Mouse (Mus musculus): ENCODE measurements around the gene Rnls. TPM values are rescaled to one million over a fixed set of nuclear protein-coding genes. Genes with fewer than 3 reads are reported as not detected.

The Rnls gene
- polyA plus RNA-seq, 1 experiment from 2014 or later: 5.9 TPM

DNA sequence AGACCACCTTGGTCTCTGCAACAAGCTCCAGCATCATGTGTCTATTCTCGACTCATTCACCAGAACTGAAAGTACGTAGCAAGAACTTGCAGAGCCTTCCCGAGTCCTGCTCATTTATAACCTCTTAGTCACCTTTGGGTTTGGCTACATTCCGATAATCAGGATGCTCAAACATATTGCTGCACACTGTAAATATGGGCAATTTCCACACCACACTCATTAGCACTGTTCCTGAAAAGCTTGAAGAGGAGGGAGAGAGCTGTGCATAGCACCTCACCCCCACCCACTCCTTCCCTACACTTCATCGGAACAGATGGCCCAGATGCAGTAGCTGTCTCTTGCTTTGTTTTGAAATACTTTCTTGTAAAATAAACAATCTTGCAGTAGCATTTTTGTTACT, 139.9 kb downstream of the Rnls start:
- H3K27ac ChIP-seq: no peak overlapping the region
- no peak for ATAC-seq
- 64% methylated on average over 5 of the region's 5 CpGs for WGBS
- H3K27me3 ChIP-seq (replicated peaks): no peaks in the 10 kb centered on the region
- H3K4me2 ChIP-seq (replicated peaks): no peak overlapping the region
- no peaks in the 10 kb centered on the region for H3K9me3 ChIP-seq
- no peak overlapping the region for H3K4me3 ChIP-seq (replicated peaks)
- no peaks in the 10 kb centered on the region for H3K36me3 ChIP-seq
- no peaks in the 10 kb centered on the region for H3K4me1 ChIP-seq (replicated peaks)
- H3K9ac ChIP-seq: no peak overlapping the region

GRCm38 (mm10) chr19:33244196-33244595, 147.9 kb downstream of the Rnls start:
- WGBS: 86% methylated on average over 2 of the region's 2 CpGs

DNA sequence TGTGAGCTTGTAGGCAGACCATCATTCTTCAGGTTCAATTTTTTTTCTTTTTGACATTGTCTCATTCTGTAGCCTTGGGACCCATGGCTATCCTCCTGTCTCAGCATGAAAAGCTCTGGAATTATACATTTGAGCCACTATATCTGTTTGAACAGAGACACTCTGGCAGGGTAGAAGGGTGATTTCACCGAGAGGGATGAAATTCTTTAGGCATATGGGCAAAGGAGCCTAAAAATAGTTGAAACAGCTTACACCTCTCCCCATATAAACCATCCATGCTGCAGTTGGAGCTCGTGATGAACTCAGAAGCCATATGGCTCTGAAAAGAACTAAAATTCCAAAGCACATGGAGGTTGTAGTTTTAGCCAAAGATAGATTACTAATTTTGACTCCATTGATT, 151.7 kb downstream of the Rnls start:
- Histone ChIP-seq H3K27ac (no peak overlapping the region), H3K9me3 (no peaks in the 10 kb centered on the region), H3K36me3 (no peaks in the 10 kb centered on the region), H3K4me2 (replicated peaks) (no peak overlapping the region), H3K4me1 (replicated peaks) (no peaks in the 10 kb centered on the region), H3K27me3 (replicated peaks) (no peaks in the 10 kb centered on the region), H3K9ac (no peak overlapping the region), H3K4me3 (replicated peaks) (no peak overlapping the region)
- 80% methylated on average over 2 of the region's 2 CpGs for WGBS
- no peak for ATAC-seq

More at GRCm38 (mm10) chr19:33244196-33244595, 147.9 kb downstream of the Rnls start:
- Histone ChIP-seq H3K36me3 (no peaks in the 10 kb centered on the region), H3K4me2 (replicated peaks) (no peak overlapping the region), H3K27ac (no peak overlapping the region), H3K9me3 (no peaks in the 10 kb centered on the region), H3K9ac (no peak overlapping the region), H3K4me3 (replicated peaks) (no peak overlapping the region), H3K4me1 (replicated peaks) (no peaks in the 10 kb centered on the region), H3K27me3 (replicated peaks) (no peaks in the 10 kb centered on the region)
- no peak for ATAC-seq

DNA sequence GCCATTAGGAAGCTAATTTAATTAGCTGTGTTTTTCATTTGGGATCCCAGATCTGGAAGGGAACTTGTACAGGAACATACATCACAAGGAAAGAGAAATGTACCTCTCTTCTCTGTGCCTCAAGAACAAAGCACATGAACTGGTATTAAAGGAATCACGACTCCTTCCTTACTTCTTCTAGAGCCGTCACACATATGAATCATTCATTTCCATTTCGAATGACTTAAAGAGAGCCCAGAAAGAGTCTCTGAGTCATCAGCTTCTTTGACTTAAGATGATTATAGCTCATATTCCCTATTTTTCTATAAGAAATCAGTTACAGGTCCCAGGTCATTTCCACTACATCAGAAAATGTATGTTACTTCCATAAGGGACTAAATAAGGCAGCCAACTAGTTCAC, 159.2 kb downstream of the Rnls start:
- Histone ChIP-seq H3K4me1 (replicated peaks) (no peaks in the 10 kb centered on the region), H3K4me2 (replicated peaks) (no peak overlapping the region), H3K36me3 (no peaks in the 10 kb centered on the region), H3K27ac (no peak overlapping the region), H3K9ac (no peak overlapping the region), H3K27me3 (replicated peaks) (no peaks in the 10 kb centered on the region), H3K4me3 (replicated peaks) (no peak overlapping the region), H3K9me3 (no peaks in the 10 kb centered on the region)
- ATAC-seq: no peak
- 81% methylated on average over 3 of the region's 3 CpGs for WGBS

DNA sequence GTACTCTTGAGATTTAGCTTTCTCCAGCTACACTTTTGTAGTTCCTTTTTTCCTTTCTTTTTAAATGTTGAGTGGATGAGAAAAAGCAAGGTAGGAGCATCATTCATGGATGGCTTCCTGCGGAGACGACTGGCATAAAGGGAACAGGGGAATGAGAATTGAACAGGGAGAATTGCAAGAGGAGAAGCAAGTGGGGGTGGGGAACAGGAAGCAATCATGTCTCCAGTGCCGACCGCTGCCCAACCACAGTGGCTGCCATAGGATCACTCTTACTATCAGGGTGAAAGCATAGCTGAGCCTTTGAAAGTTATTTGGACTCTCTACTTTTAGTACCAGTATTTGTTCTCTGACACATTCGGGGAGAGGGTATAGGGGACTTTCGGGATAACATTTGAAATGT, 160.8 kb downstream of the Rnls start:
- 64% methylated on average over 6 of the region's 6 CpGs for WGBS
- Histone ChIP-seq H3K27me3 (replicated peaks) (no peaks in the 10 kb centered on the region), H3K36me3 (no peaks in the 10 kb centered on the region), H3K27ac (no peak overlapping the region), H3K9ac (no peak overlapping the region), H3K4me3 (replicated peaks) (no peak overlapping the region), H3K4me1 (replicated peaks) (no peaks in the 10 kb centered on the region), H3K9me3 (no peaks in the 10 kb centered on the region), H3K4me2 (replicated peaks) (no peak overlapping the region)
- ATAC-seq: no peak

DNA sequence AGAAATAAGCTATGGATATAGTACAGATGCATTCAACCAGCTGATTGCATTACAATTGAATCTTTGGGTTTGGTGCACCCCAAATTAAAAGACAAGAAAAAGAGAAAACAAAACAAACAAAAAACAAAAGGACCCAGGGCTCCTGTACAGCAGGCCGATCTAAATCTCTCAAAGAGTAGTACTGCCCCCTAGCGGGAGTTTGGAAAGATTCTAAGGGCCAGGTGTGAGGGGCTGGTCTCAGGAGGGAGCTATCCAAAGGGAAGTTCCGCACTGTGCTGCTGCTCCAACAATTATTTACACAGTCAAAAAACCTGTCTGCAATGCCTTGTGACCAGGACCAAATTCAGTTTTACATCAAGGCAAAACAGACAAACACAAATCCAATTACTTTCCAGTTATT, 165.1 kb downstream of the Rnls start:
- ATAC-seq: peak; percentile 87
- Histone ChIP-seq H3K4me2 (replicated peaks) (no peak overlapping the region), H3K27ac (no peak overlapping the region), H3K4me3 (replicated peaks) (no peak overlapping the region), H3K27me3 (replicated peaks) (no peaks in the 10 kb centered on the region), H3K9me3 (no peaks in the 10 kb centered on the region), H3K4me1 (replicated peaks) (peaks cover 22% of the 10 kb centered on the region), H3K36me3 (no peaks in the 10 kb centered on the region), H3K9ac (no peak overlapping the region)
- 0% methylated on average over 3 of the region's 3 CpGs for WGBS

DNA sequence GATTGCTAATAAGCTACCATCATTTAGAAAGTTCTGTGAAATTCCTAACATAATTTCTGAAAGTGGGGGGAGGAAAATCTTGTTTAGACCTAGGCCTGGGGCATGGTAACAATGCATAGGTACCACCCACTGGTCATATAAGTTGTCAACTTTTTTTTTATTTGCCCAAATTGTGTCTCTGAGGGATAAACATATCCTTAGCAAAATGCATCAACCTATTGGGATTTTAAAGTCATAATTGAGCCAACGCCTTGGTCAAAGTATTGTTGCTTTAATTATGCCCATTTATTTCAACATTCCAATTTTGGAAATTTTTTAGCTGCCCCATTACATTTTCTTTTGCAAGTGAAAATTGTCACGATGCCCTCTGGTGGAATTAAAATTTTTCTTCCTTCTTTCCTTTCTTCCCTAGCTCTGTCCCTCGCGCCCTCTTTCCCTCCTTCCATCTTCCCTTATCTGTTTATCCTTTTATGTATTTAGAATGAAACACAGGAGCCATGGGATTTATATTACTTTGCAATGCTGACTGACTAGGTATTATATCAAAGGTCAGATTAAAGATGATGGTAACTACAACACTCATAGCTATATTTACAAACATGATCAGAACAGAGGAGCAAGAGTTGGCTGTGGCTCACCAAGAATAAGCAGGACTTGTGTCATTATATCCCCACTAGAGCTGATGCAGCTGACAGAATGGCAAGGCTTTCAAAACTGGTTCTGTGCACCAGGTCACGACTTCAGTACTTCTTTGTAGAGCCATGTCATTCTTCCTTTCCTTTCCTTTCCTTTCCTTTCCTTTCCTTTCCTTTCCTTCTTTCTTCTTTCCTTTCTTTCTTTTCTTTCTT, 166.0 kb downstream of the Rnls start:
- no peak overlapping the region for H3K4me3 ChIP-seq (replicated peaks)
- no peaks in the 10 kb centered on the region for H3K27me3 ChIP-seq (replicated peaks)
- peaks cover 22% of the 10 kb centered on the region for H3K4me1 ChIP-seq (replicated peaks)
- H3K27ac ChIP-seq: no peak overlapping the region
- H3K9me3 ChIP-seq: no peaks in the 10 kb centered on the region
- WGBS: 66% methylated on average over 5 of the region's 5 CpGs
- H3K4me2 ChIP-seq (replicated peaks): no peak overlapping the region
- no peak overlapping the region for H3K9ac ChIP-seq
- ATAC-seq: no peak
- H3K36me3 ChIP-seq: no peaks in the 10 kb centered on the region

GRCm38 (mm10) chr19:33225002-33225376, 167.1 kb downstream of the Rnls start:
- no peaks in the 10 kb centered on the region for H3K9me3 ChIP-seq
- no peak overlapping the region for H3K27ac ChIP-seq
- H3K36me3 ChIP-seq: no peaks in the 10 kb centered on the region
- H3K4me1 ChIP-seq (replicated peaks): peaks cover 22% of the 10 kb centered on the region
- H3K4me2 ChIP-seq (replicated peaks): no peak overlapping the region
- no peaks in the 10 kb centered on the region for H3K27me3 ChIP-seq (replicated peaks)
- 63% methylated on average over 9 of the region's 9 CpGs for WGBS
- H3K9ac ChIP-seq: no peak overlapping the region
- no peak for ATAC-seq
- no peak overlapping the region for H3K4me3 ChIP-seq (replicated peaks)

DNA sequence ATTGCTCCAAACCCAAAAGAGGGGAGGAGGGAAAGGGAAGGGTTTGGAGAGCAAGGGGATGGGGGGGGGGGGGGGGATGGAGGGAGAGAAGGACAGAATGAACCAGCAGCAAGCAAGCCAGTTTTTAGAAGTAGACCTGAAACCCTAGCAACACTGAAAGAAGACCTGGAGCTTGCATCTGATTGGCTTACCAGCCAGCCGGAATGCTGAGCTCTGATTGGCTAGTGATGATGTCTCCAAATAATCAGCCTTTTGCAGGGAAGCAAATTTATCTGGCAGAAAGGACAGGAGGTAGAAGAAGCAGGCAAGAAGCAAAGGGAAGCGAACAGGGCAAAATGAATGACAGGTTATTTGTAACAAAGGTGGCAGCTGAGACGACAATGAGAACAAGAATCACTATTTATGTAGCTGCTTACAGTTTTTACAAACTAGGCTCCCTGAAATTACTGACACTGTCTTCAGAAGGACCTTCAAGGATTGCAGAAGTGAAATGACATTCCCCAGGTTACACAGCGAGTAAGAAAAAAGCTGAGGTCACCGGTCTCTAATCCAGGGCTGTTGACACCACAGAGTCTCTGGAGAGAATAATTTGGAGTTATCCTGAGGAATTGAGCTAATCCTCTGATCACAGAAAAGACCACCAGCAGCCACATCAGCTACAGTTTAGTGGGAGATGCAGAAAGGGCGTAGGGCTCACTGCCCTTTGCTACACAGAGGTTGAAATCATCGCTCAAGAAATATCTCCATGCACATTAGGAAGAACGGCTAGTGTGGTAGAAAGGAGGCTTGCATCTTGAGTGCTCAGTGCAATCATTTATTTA, 167.7 kb downstream of the Rnls start:
- WGBS: 55% methylated on average over 8 of the region's 8 CpGs
- no peak for ATAC-seq
- no peak overlapping the region for H3K4me2 ChIP-seq (replicated peaks)
- H3K27me3 ChIP-seq (replicated peaks): no peaks in the 10 kb centered on the region
- H3K9me3 ChIP-seq: no peaks in the 10 kb centered on the region
- no peak overlapping the region for H3K9ac ChIP-seq
- peaks cover 22% of the 10 kb centered on the region for H3K4me1 ChIP-seq (replicated peaks)
- H3K4me3 ChIP-seq (replicated peaks): no peak overlapping the region
- no peak overlapping the region for H3K27ac ChIP-seq
- H3K36me3 ChIP-seq: no peaks in the 10 kb centered on the region

DNA sequence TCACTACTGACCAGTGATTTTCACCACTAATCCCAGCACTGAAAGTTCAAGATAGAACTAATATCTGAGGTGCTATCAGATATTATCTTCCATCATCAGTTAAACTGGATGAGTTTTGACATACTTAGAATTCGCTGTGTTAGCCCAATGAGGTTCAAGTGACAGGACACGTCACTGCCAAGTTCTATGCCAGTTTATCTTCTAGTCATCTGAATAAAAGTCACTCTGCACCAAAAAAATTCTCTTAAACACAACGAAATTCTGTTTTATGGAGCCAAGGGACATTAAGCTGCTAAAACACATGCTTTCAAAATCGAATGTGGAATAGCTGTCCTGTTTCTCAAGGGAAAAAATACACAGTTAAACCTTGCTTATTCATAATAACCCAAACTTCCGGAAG, 168.3 kb downstream of the Rnls start:
- Histone ChIP-seq H3K9me3 (no peaks in the 10 kb centered on the region), H3K4me1 (replicated peaks) (peaks cover 22% of the 10 kb centered on the region), H3K36me3 (no peaks in the 10 kb centered on the region), H3K4me2 (replicated peaks) (no peak overlapping the region), H3K27me3 (replicated peaks) (no peaks in the 10 kb centered on the region), H3K4me3 (replicated peaks) (no peak overlapping the region), H3K9ac (no peak overlapping the region), H3K27ac (peak overlapping the region; percentile 44; the same call in 1 of the 2 replicates)
- WGBS: 57% methylated on average over 5 of the region's 5 CpGs
- no peak for ATAC-seq

DNA sequence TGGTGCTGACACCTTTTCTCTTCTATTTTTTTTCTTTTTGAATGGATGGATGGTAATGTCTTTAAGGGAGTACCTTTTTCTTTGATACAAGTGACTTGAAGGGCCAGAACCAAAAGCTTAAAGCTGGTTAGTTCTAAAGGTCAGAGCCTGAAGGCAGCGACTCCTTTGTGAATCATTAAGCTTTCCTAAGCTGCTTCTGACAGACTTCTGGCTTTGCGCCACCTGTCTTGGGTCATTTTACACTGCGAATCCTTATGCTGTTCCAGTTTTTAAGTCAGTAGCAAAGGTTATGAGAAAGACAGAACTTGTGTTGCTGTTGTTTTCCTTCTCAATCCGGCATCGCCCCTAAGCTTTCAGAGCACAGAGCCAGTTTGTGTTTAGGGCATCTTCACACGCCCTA, 168.8 kb downstream of the Rnls start:
- peak; percentile 77 for ATAC-seq
- no peak overlapping the region for H3K4me2 ChIP-seq (replicated peaks)
- no peaks in the 10 kb centered on the region for H3K27me3 ChIP-seq (replicated peaks)
- WGBS: 44% methylated on average over 6 of the region's 6 CpGs
- H3K4me1 ChIP-seq (replicated peaks): peaks cover 22% of the 10 kb centered on the region
- peak overlapping the region; percentile 44; the same call in 1 of the 2 replicates for H3K27ac ChIP-seq
- no peaks in the 10 kb centered on the region for H3K9me3 ChIP-seq
- no peak overlapping the region for H3K9ac ChIP-seq
- H3K4me3 ChIP-seq (replicated peaks): no peak overlapping the region
- no peaks in the 10 kb centered on the region for H3K36me3 ChIP-seq

GRCm38 (mm10) chr19:33222595-33223223, 169.4 kb downstream of the Rnls start:
- Histone ChIP-seq H3K36me3 (no peaks in the 10 kb centered on the region), H3K27ac (no peak overlapping the region), H3K9me3 (no peaks in the 10 kb centered on the region), H3K4me2 (replicated peaks) (0 out of 2 replicates have a peak overlapping the region, but pooled peaks have one; percentile 15), H3K9ac (no peak overlapping the region), H3K4me3 (replicated peaks) (no peak overlapping the region), H3K4me1 (replicated peaks) (peaks cover 22% of the 10 kb centered on the region), H3K27me3 (replicated peaks) (no peaks in the 10 kb centered on the region)
- WGBS: 60% methylated on average over 12 of the region's 12 CpGs
- peak; percentile 68 for ATAC-seq
